Comparison of ENCODE assay signal across 14 mouse cellular contexts in the genomic region with DNA sequence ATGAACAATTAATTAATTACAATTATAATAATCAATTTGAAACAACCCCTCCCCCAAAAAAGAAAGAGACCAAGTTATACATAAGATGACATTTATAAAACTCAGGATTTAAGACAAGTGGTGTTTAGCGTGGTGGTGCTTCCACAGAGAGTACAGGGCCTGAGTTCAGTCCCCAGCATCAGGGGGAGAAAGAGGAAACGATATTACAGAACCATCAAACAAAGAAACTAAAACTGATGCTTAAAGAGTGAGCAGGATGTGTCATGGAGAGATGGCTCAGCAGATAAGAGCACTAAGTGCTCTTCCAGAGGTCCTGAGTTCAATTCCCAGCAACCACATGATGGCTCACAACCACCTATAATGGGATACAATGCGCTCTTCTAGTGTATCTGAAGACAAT.
"Had no signal": no experiment of that assay in that cellular context is flagged by ENCODE, and none has a peak within 500 bp of the region (broad histone marks: within the 10 kb centered on the region; RNA-seq: fewer than 3 reads in every experiment).

No protein-coding gene starts in this region.

- DNase-seq: spleen, adult 18-20 months; thymus, postnatal 25 days had no signal

- H3K4me3 ChIP-seq: kidney, embryonic 15.5 days; left cerebral cortex, adult 2 months; limb, embryonic 12.5 days; limb, embryonic 15.5 days; megakaryocyte, embryonic 14.5 days; midbrain, embryonic 10.5 days; midbrain, embryonic 13.5 days; myocyte; neural tube, embryonic 13.5 days; stomach, embryonic 15.5 days had no signal

- H3K27ac ChIP-seq: liver, embryonic 14.5 days; macrophage had no signal
